Mouse (Mus musculus): ENCODE data around the gene Syde1.
A peak's percentile ranks its signal among the peaks of the same experiment; 100 is the strongest.

The Syde1 gene

GRCm38 (mm10) chr10:78575690-78576089 lies 16.1 kb downstream of the Syde1 start:
- DNase-seq (ENCODE audit: low spot score in 2 of 2) = no peak

DNA sequence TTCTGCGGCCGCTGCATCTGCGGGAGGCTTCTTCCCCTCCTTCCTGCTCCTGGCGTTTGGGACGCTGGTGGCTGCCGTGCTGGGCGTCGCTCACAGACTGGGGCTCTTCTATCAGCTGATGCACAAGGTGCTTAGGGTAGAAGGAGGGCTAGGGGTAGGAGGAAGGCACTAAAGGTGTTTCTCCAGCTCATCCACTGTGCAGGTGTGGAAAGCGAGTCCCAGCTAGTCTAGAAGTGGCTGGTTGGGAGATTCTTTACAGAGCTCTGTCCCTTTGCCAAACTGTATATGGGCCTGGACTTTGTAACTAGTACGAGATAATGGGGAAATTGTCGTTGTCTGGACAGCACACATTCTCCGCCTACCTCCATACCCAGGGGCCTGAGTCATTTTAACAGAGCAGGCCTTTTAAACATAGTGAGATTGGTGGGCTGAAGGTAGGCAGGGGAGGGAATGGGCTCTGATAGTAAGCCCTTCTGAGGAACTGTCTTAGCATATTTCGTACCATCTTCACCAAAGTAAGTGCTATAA lies 16.6 kb downstream of the Syde1 start:
- DNase-seq (ENCODE audit: low spot score in 2 of 2) = no peak

DNA sequence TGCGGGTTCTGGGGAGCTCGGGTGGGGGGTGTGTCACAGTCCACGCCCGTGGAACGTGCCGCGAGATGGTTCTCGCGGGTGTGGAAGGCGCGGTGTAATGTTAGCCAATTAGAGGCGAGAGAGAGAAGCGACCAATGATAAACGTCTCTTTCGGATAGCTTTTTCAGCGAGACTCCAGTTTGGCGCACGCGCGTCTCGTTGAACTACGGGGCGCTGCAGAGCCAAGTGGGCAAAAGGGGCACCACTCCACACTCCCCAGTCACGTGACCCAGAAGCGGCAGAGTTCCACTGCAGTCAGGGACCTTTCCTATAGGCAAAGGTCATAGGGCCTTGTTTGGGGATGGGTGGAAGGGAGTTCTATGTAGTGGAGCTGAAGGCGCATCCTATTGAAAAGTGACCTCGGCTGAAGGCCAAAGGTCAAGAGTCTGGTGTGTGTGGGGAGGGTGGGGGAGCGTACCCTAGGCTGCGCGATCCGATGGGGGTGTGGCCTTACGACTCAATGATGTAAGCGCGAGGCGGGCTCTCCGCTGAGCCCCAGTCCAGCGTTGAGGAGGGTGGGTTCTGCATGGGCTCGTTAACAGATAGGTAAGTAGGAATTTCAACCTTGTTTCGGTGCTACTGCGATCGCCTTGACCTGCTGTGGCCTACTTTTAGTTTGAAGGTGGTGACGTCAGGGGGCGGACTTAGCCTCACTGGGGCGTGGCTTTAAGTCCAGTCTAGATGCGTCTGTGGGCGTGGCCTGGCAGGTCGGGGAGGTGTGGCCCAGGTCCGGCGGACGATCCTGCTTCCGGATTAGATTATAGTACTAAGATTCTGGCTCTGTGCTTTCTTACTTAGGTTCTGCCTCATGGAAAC lies 17.3 kb downstream of the Syde1 start, which contains the start of gene Ilvbl:
TSS of gene Ilvbl (plus strand) at position 97 of the 855 bp plus-strand sequence.
- DNase-seq (ENCODE audit: low spot score in 2 of 2) = peak; percentile 93 to 97

DNA sequence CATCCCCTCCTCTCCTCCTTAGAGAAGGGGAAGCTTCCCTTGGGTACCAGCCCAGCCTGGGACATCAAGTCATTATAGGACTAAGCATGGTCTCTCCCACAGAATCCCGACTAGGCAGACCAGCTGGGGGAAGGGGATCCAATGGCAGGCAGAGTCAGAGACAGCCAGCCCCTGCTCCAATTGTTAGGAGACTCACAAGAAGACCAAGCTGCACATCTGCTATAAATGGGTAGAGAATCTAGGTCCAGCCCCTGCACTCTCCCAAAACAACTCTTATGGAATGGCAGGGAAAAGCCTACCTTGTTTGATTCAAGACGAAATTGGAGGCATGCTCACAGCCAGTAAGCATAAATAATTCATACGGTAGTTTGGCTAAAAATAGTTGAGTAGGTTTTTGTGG lies 18.5 kb downstream of the Syde1 start:
- no peak for DNase-seq (ENCODE audit: low spot score in 2 of 2)

- DNase-seq (ENCODE audit: low spot score in 2 of 2) = no peak
Observed at GRCm38 (mm10) chr10:78570897-78571296, 20.9 kb downstream of the Syde1 start.

DNA sequence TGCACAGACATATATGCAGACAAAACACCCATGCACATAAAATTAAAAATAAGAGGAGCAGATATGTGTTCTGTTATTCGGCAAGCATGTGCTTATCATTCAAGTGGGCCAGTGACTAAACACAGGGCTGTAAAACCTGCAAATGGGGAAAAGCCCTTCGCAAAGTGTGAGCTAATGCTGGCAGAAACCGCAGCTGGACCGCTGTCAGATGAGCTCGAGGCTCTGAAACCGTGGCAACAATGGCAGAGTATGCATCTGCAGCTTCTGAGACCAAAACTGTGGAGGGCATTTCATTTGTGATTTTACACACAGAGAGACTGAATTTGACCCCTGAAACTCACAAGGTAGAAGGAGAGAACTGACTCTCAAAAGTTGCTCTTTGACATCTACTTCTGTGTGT lies 21.3 kb downstream of the Syde1 start:
- DNase-seq (ENCODE audit: low spot score in 2 of 2) = no peak

DNA sequence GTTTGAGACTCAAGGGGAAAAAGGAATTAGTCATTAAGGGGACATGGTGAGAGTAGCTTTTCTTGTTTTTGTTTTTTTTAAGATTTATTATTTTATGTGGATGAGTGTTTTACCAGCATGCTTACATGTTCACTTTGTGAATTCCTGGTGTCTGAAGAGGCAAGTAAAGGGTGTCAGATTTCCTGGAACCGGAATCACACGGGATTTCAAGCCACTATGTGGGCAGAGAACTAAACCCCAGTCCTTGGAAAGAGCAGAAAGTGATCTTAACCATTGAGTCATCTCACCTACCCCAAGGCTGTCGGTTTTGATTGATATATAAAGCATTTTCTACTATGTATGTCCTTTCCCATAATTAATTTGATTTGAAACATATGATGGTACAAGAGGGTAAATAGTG lies 22.1 kb downstream of the Syde1 start:
- DNase-seq (ENCODE audit: low spot score in 2 of 2) = no peak

GRCm38 (mm10) chr10:78569191-78569590 lies 22.6 kb downstream of the Syde1 start:
- no peak for DNase-seq (ENCODE audit: low spot score in 2 of 2)

- no peak for DNase-seq (ENCODE audit: low spot score in 2 of 2)
Observed at GRCm38 (mm10) chr10:78565070-78565469, 26.7 kb downstream of the Syde1 start.

DNA sequence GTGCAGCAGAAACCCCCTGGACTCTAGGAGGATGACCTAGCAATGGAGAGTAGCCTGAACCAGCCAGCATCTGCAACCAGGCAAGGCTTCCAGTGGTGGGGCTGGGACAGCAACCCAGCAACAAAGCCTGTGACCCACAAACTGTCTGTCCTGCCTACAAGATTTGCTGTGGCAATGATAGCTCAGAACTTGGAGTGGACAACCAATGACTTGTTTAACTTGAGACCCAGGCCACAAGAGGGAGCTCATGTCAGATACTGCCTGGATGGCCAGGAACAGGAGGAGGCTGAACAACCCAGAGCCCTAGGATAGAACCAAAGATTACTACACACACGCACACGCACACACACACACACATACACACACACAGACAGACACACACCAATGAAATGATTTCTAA lies 50.8 kb downstream of the Syde1 start:
- DNase-seq (ENCODE audit: low spot score in 2 of 2) = peak in 1 of 2 experiments; percentile 40
